Mouse (Mus musculus) adrenal gland, postnatal 4 days (tissue): Measurements from ENCODE around the gene Cisd3. TPM values are rescaled to one million over a fixed set of nuclear protein-coding genes. Genes with fewer than 3 reads are reported as not detected.
A peak's percentile ranks its signal among the peaks of the same experiment; 100 is the strongest.
"Not testable (repeated sequence)": the region's sequence is repeated elsewhere in the genome, so short reads cannot be mapped to it uniquely, and the experiment has no call there.

Experiments
- DNase-seq, 2 experiments: peaks; one replicate each; pipeline ENCODE4 v3.0.0; 2021 to 2022; ENCODE audit warnings: low spot score in 2 of 2, mixed read lengths in 2 of 2
- total RNA-seq, 2 experiments: library from RNA; stranded (reverse); gene quantifications; 2 replicates each; pipeline ENCODE4 v1.2.3; 2021

Gene Cisd3
- total RNA-seq, 2 experiments from 2014 or later: 105 to 109 TPM

GRCm38 (mm10) chr11:97703039-97703826 lies 17.6 kb downstream of the Cisd3 start, which contains the start of gene Psmb3:
Gene Psmb3 (plus strand): TSS chr11:97703399.
- DNase-seq: peak; percentile 79 to 96

DNA sequence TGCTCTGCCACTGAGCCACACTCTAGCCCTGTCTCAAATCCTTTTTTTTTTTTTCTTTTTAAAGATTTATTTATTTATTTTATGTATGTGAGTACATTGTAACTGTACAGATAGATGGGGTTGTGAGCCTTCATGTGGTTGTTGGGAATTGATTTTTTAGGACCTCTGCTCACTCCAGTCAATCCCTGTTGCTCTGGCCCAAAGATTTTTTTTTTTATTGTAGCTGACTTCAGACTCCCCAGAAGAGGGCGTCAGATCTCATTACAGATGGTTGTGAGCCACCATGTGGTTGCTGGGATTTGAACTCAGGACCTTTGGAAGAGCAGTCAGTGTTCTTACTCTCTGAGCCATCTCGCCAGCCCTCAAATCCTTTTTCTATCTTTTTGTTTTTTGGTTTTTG lies 24.4 kb downstream of the Cisd3 start:
- DNase-seq: not testable (repeated sequence)

GRCm38 (mm10) chr11:97711200-97711900 lies 25.7 kb downstream of the Cisd3 start:
- DNase-seq: no peak

GRCm38 (mm10) chr11:97712286-97712685 lies 26.7 kb downstream of the Cisd3 start:
- DNase-seq: no peak

GRCm38 (mm10) chr11:97713896-97714295 lies 28.3 kb downstream of the Cisd3 start:
- peak in 1 of 2 experiments; percentile 30 for DNase-seq

DNA sequence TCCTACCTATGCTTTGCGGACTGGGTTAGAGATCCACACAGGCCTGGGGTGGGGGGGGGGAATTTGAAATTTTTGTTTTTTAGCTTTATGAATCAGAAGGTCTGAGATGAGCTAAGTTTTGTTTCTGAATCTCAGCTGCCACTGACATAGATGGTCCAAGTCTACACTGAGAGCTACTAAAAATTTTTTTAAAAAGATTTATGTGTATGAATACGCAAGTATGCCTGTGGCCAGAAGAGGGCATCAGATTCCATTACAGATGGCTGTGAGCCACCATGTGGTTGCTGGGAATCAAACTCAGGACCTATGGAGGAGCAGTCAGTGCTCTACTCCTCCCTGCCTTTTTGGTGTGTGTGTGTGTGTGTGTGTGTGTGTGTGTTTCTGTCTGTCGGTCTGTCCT lies 28.7 kb downstream of the Cisd3 start:
- no peak for DNase-seq

- no peak for DNase-seq
These were observed 29.4 kb downstream of the Cisd3 start for GRCm38 (mm10) chr11:97714784-97715760.

GRCm38 (mm10) chr11:97716021-97716420 lies 30.4 kb downstream of the Cisd3 start:
- DNase-seq: no peak

- DNase-seq: no peak
These were observed 32.0 kb downstream of the Cisd3 start for GRCm38 (mm10) chr11:97717369-97718280.

DNA sequence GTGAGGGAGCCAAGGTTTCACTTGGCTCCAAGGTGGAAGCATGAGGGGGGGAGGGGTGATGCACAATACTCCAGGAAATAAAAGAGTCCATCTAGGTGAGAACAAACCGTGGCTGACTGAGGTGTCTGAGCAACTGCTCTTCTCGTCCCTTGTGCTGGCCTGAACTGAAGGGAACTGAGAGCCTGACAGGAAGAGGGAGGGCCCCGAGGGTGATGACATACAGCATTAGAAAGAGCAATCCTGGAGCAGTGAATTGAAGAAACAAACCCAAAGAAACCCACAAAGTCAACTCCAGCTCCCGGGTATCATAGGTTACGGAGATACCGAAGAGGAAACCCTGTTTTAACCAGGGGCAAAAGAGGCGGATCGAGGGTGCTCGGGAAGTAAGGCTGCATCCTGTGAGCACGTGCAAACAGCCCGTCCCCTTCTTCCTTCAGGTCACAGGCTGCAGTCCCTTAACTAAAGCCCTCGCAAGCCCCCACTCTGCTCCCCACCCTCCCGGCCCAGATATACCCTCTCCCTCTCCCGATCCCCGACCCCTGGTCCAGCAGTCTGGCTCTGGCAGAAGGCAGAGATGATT lies 32.7 kb downstream of the Cisd3 start:
- no peak for DNase-seq

- no peak for DNase-seq
These were observed 33.4 kb downstream of the Cisd3 start for GRCm38 (mm10) chr11:97719041-97719440.

DNA sequence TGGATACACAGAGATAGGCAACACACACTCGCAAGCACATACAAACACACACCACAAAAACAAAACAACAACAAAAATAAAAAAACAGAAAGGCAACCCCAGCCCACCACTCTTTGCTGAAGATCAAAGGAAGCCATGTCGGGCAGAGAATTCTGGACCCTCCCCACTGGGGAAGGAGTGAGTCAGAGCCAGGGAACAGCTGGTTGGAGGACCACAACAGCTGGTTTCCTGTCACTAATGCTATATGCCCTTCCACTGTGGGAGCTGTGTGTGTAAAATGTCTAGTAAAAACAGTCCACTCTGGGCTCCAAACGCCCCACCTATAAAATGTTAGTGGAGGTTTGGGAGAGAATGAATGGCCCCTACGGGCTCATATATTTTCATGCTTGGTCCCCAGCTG lies 35.7 kb downstream of the Cisd3 start:
- no peak for DNase-seq

DNA sequence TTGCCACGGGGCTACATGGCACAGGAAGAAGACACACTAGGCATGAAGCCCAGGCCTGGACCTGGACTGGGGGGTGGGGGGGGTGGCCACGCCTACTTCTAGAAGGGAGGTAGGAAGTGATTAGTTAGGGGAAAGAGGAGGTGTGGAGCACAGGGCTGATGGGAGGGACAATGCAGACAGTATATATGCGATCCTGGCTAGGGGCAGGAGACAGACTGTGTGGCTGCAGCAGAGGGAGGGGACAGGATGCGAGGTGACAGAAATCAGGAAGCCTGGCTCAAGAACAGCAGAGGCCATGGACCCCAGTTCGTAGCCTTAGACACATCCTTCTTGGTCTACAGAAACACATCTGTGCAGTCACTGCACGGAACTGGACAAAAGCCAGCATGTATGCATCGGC lies 38.1 kb downstream of the Cisd3 start:
- DNase-seq: no peak

DNA sequence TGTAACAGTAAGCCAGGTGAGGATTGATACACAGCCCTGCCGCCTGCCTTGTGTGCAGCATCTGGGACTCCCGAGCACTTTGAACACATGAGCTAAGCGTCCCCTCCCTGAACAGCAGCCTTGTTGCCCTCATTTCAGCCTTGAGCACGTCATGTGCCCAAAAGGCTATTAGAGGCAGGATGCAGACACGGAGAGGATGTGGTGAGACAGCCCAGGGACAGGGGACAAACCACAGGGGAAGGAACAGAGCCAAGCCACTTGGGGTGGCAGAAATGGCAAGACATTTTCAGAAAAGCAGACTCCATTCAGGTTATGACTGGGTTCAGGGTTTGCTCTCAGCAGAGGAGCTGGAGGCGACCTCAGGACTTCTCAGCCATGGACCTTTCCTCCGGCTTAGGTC lies 42.7 kb downstream of the Cisd3 start:
- DNase-seq: no peak

DNA sequence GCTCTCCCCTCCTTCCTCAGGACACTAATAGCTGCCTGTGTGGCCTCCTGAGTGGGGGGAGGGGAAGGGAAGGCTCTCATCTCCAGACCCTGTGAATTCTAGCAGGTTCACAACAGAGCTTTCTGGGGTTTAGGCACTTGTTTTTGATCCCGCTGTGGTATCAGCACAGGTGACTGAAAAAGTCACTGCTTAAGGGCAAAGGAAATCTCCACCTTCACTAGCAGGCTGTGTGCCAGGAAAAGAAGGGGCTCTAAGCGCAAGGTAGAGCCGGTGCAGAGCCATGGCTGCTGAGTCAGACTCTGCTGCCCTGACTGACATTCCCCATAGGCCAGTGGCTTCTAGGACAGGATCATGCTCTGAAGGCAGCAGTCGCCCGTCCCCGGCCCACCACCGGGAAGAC lies 43.1 kb downstream of the Cisd3 start:
- no peak for DNase-seq

GRCm38 (mm10) chr11:97733689-97734088 lies 48.1 kb downstream of the Cisd3 start:
- no peak for DNase-seq

DNA sequence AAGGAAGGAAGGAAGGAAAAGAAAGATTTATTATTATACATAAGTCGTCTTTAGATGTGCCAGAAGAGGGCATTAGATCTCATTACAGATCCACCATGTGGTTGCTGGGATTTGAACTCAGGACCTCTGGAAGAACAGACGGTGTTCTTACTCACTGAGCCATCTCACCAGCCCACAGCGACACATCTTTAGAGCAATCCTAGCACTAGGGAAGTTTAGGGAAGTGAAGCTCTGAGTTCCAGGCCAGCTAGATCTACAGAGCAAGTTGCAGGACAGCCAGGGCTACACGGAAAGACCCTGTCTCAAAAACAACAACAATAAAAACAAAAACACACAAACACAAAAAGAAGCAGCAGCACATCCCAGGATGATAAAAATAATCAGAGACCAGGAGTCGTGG lies 49.2 kb downstream of the Cisd3 start:
- DNase-seq: not testable (repeated sequence)

DNA sequence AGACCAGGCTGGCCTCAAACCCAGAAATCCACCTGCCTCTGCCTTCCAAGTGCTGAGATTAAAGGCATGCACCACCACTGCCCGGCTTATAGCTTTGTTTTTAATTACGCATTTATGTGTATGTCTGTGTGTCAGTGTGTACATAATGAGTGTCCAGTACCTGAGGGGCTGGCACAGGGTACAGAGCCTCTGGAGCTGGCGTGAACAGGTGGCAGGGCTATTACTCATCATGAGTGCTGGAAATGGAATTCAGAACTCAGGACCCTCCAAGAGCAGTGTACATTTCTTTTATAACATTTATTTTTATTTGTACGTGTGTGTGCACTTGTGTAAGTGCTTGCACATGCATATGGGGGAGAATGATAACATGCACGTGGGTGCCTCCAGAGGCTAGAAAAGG lies 51.0 kb downstream of the Cisd3 start:
- no peak for DNase-seq

DNA sequence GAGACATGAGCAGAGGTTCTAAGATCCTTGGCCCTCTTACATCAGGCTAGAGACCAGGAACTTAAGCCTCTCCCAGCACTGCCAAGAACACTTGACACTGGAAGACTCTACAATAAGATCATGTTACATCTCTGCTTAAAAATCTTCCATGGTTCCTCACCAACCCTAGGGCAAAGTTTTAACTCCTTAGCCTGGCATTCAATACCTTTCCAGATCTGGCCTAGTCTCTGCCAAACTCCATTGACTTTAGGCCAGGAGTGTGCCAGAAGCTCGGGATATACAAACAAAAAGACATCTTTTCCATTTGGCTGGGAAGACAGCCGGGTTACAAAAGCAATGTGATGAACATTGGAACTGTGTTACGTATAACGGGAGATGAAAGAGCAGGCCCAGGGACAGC lies 52.0 kb downstream of the Cisd3 start:
- no peak for DNase-seq
